Mouse (Mus musculus) thymus, adult 2 months (tissue): ENCODE results near the gene Tas2r119. TPM values are rescaled to one million over a fixed set of nuclear protein-coding genes. Genes with fewer than 3 reads are reported as not detected.

Experiments
- DNase-seq: peaks from one replicate; pipeline ENCODE4 v3.0.0; 2021
- H3K27ac ChIP-seq: fragments of 200-500 bp; 2 replicates; pipeline ENCODE4 v1.5.1; 2012; ENCODE audit warnings: low read length, control low read depth; ENCODE audit not compliant: control insufficient read depth, insufficient read depth
- H3K27me3 ChIP-seq: fragments of 200-500 bp; 2 replicates; pipeline ENCODE4 v1.6.1; 2012; ENCODE audit warnings: mild to moderate bottlenecking, low read length, moderate library complexity, mixed read lengths; ENCODE audit not compliant: control insufficient read depth, insufficient read depth
- H3K36me3 ChIP-seq: fragments of 200-500 bp; 2 replicates; pipeline ENCODE4 v1.6.1; 2012; ENCODE audit warnings: mild to moderate bottlenecking, low read length, moderate library complexity; ENCODE audit not compliant: control insufficient read depth, insufficient read depth
- H3K4me1 ChIP-seq: fragments of 200-500 bp; replicated peaks from 2 replicates; pipeline ENCODE4 v1.6.1; 2012; ENCODE audit warnings: low read length; ENCODE audit not compliant: control insufficient read depth, insufficient read depth
- H3K4me3 ChIP-seq: fragments of 200-500 bp; 2 replicates; pipeline ENCODE4 v1.5.1; 2012; ENCODE audit warnings: mild to moderate bottlenecking, low read length, control low read depth, moderate library complexity; ENCODE audit not compliant: control insufficient read depth, insufficient read depth
- CTCF ChIP-seq: fragments of 200-500 bp; IDR thresholded peaks from 2 replicates; pipeline ENCODE4 v1.5.1; 2012; ENCODE audit warnings: mild to moderate bottlenecking, control low read depth, low read length, moderate library complexity, borderline replicate concordance; ENCODE audit not compliant: control insufficient read depth, poor library complexity, insufficient read depth; ENCODE audit errors: extremely low read depth
- POLR2A ChIP-seq: fragments of 200-500 bp; IDR thresholded peaks from 2 replicates; pipeline ENCODE4 v1.6.1; 2012; ENCODE audit warnings: mild to moderate bottlenecking, low read length, control low read depth, moderate library complexity; ENCODE audit not compliant: control insufficient read depth, poor library complexity, insufficient read depth; ENCODE audit errors: extremely low read depth
- WGBS: fragments of 180-500 bp; shearing (Covaris S2); methylation state at CpG from one replicate; pipeline ENCODE4 v1.1.7; 2018; 5-methylcytosine and 5-hydroxymethylcytosine counted together
- polyA plus RNA-seq: library from polyadenylated mRNA; depleted of rRNA; stranded (reverse); fragments of >200 nt; gene quantifications from 2 replicates; pipeline ENCODE4 v1.2.3, GENCODE M21; 2012; rRNA removed

The Tas2r119 gene
- polyA plus RNA-seq: not detected in 2 replicates

- Histone ChIP-seq H3K27ac (no peak within 1 kb of the TSS), H3K4me1 (no peaks in the 10 kb centered on the region), H3K4me3 (no peak within 1 kb of the TSS), H3K27me3 (no peaks in the 10 kb centered on the region), H3K36me3 (no peaks in the 10 kb centered on the region)
- no peak for DNase-seq
- WGBS: 87% methylated on average over 4 of the region's 4 CpGs
- TF ChIP-seq POLR2A (no peak), CTCF (no peak)
These were observed at the start of gene Tas2r119 for GRCm38 (mm10) chr15:32176989-32177388. TSS of gene Tas2r119 (plus strand) at chr15:32177289.

DNA sequence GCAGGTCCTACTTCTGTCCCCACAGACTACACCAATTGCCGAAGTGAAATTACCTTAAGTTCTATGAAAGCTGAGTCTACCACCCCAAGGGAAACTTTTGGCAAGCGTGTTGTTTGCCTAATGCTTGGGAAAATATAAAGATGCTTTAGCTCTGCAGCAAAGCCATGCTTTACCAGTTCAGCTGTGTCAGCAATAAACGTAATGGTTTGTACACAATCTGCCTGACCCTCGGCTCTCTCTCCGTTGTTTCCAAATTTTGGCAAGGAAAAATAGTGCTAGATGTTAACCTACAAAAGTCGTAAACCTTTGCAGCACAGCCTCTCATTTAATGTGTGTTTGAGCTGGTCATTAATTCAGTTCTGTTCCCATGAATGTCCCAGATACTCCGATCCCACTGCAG is 44.8 kb upstream of the Tas2r119 start:
- no peaks in the 10 kb centered on the region for H3K36me3 ChIP-seq
- H3K4me3 ChIP-seq: no peak overlapping the region
- DNase-seq: no peak
- H3K27ac ChIP-seq: no peak overlapping the region
- no peaks in the 10 kb centered on the region for H3K4me1 ChIP-seq
- no peak for TF ChIP-seq POLR2A
- TF ChIP-seq CTCF: no peak
- WGBS: 92% methylated on average over 7 of the region's 7 CpGs
- H3K27me3 ChIP-seq: no peaks in the 10 kb centered on the region

DNA sequence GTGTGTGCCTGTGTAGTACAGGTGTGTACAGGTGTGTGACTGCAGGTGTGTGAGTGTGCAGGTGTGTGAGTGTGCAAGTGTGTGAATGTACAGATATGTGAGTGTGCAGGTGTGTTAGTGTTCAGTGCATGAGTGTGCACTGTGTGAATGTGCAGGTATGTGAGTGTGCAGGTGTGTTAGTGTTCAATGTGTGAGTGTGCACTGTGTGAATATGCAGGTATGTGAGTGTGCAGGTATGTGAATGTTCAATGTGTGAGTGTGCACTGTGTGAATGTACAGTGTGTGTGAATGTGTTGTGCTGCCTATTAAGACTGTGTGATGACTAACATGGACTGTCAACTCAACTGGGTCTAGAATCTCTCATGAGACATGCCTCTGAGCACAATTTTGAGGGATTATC is 35.4 kb upstream of the Tas2r119 start:
- H3K36me3 ChIP-seq: no peaks in the 10 kb centered on the region
- no peak overlapping the region for H3K27ac ChIP-seq
- no peak for DNase-seq
- no peaks in the 10 kb centered on the region; the same call in 1 of the 2 replicates for H3K27me3 ChIP-seq
- TF ChIP-seq POLR2A (no peak), CTCF (no peak)
- no peaks in the 10 kb centered on the region for H3K4me1 ChIP-seq
- no peak overlapping the region for H3K4me3 ChIP-seq

DNA sequence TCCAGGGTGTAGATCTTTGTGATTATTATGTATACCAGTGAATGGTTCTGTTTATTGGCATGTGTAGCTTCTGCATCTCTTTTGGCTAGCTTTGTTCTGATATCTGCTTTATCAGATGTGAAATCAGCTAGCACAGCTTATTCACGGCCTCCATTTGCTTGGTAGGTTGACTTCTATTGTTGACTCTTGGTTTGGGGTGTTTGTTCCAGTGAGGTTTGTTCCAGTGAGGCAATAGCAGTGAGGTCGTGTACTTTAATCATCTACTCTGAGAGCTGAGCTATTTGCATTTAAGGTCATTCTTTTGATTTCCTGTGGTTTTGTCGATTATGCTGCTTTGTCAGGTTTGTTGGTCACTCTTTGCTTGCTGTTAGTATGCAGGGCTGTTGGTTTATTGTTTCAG is 32.8 kb upstream of the Tas2r119 start:
- 60% methylated on average over 3 of the region's 3 CpGs for WGBS
- Histone ChIP-seq H3K4me1 (no peaks in the 10 kb centered on the region), H3K27me3 (no peaks in the 10 kb centered on the region; the same call in 1 of the 2 replicates), H3K36me3 (no peaks in the 10 kb centered on the region), H3K27ac (no peak overlapping the region), H3K4me3 (no peak overlapping the region)
- no peak for DNase-seq
- no peak for TF ChIP-seq POLR2A
- TF ChIP-seq CTCF: no peak

DNA sequence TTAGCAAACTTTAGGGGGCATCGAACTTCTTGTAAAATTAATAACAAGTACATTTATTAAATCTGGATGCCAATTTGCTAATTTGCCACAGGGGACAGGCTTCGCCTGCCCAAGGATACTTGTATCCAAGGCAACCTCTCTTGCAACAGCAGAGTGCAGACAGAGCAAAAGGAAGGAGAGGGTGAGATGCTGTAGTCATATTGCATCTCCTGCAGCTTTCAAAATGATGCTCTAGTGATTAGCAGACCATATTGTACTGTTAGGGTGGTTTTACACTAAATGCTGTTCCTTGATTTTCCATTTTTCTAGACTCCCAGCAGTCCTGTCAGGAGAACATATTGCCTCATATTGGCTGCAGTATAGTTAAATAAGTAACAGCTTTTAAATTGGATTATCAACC is 23.7 kb upstream of the Tas2r119 start:
- Histone ChIP-seq H3K27ac (no peak overlapping the region), H3K36me3 (no peaks in the 10 kb centered on the region), H3K4me1 (no peaks in the 10 kb centered on the region), H3K4me3 (no peak overlapping the region), H3K27me3 (no peaks in the 10 kb centered on the region)
- no peak for TF ChIP-seq POLR2A
- TF ChIP-seq CTCF: no peak
- WGBS: 87% methylated on average over 2 of the region's 2 CpGs
- DNase-seq: no peak

GRCm38 (mm10) chr15:32153857-32154449 is 23.1 kb upstream of the Tas2r119 start:
- Histone ChIP-seq H3K4me1 (no peaks in the 10 kb centered on the region), H3K4me3 (no peak overlapping the region), H3K36me3 (no peaks in the 10 kb centered on the region), H3K27me3 (no peaks in the 10 kb centered on the region), H3K27ac (no peak overlapping the region)
- no peak for DNase-seq
- TF ChIP-seq POLR2A (no peak), CTCF (no peak)
- 87% methylated on average over 11 of the region's 11 CpGs for WGBS

- H3K36me3 ChIP-seq: no peaks in the 10 kb centered on the region
- 92% methylated on average over 5 of the region's 5 CpGs for WGBS
- TF ChIP-seq CTCF: no peak
- no peak for TF ChIP-seq POLR2A
- DNase-seq: no peak
- H3K27ac ChIP-seq: no peak overlapping the region
- H3K4me1 ChIP-seq: no peaks in the 10 kb centered on the region
- no peak overlapping the region for H3K4me3 ChIP-seq
- H3K27me3 ChIP-seq: no peaks in the 10 kb centered on the region
These were observed 21.0 kb upstream of the Tas2r119 start for GRCm38 (mm10) chr15:32156126-32156525.
